Mouse (Mus musculus) adipocyte (in vitro differentiated cells): ENCODE data around the gene Sohlh1.
"Not testable (repeated sequence)": the region's sequence is repeated elsewhere in the genome, so short reads cannot be mapped to it uniquely, and the experiment has no call there.

ENCODE experiments used
- DNase-seq: peaks from one replicate; pipeline ENCODE4 v3.0.0-alpha.2; 2016; ENCODE audit warnings: low spot score

Sohlh1 gene

DNA sequence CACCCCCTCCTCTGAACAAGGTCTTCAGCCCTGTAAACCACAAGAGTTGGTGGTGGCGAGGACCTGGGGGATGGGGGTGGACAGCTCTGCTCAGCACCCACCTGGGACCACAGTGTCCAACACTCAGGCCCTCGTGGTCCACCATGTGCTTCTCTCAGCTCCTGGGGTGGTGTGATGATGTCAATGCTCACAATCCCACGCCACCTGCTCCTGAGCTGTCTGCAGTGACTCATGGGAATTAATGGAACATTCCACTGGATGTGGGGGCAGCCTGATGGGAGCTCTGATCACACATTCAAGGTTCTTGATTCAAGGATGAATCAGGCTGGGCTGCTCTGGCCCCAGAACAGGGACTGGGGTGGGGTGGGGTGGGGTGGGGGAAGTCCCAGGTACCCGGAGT is 4.9 kb downstream of the Sohlh1 start:
- no peak for DNase-seq

DNA sequence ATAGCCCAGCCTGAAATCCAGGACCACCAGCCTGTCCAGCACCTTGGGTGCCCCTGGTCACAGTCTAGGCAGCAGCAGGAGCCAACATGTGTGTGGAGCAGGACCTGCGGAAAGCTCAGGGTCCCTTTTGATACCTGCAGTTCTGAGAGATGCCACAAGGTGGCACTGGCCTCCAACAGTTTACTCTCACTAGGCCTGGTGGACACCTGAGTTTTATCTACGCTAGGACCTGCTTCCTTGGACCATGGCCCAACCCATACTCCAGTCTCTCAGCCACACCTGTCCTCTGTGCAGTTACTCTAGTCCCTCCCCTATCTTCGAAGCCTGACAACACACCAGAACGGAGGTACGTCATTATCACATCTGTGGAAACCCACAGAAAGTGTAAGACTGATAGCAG is 10.8 kb downstream of the Sohlh1 start:
- DNase-seq = peak; percentile 74

DNA sequence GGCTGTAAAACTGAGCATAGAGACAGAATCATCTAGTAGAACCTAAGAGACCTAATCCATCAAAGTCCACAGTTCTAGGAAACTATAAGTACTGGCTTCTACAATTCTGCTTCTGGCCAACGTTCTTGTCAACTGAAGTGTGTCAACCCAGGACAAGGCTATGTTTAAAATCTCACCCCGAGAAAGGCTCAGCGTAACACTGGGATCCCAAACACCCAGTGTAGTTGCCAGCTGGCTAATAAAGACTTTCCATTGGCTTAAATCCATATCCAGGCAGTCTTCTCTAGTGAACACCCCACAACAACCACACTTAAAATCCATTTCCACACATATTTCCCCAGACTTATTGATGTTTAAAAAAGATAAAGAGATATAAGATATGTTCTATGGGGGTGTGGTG is 16.3 kb downstream of the Sohlh1 start:
- DNase-seq = peak; percentile 58

DNA sequence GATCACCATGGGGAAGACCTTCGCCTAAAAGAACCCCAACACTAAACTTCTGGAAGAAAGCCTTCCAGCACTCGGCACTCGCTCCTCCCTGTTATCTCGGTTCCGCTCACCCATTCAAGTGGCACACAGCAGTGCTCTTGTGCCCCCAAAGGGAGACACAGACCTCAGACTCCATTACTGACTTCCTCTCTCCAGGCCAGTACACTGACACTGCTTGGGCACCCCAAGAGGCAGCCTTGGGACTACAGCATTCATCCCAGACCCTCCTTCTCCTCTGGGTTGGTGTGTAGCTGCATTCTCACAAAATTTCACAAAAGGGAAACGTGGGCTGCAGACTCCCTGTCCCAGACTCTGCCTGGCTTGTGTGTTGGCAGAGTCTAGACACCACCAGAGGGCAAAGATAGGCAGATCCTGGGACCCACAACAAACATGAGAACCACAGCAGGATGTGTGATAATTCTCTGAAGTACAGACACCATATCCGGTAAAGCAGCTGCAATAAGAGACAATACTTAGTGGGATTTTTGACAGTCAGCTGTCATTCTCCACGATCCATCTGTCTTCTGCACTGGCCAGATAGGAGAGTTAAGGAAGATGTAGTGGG is 18.6 kb downstream of the Sohlh1 start:
- no peak for DNase-seq

DNA sequence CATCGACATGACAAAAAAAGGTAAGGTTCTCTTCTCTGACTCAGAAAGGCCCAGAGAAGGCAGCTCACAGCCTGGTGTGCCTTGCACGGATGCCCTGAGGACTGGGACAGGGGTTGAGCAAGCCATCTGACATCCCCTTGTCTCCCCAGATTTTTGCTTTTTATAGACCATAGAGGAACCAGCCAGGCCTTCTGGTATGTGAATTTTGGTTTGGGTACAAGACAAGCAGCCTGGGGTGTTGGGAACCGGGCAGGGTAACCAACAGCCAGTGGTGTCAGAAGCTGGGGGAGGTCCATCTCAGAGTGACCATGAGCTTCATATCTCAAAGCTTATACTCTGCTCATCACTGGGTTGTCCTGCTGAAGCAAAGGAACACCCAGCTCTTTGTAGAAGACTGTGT is 22.3 kb downstream of the Sohlh1 start:
- DNase-seq = no peak

DNA sequence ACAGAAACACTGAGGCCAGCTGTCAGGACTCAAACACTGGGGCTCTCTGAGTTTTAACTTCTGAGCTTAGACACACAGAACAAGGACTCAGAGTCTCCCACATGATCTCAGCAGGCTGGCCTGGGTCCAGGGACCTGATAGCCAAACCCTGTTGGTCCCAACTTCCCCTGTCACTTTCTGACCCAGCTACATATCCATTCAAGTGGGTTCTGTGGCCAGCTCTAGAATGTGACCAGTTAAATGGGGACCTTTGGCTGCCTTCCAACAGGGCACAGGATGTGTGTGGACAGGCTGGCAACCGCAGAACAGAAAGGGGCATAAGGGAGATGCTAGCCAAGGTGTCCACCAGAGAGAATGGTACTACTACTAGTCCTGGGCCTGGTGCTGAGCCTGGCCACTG is 24.2 kb downstream of the Sohlh1 start, which contains the start of gene Lcn9:
Lcn9 (plus strand) TSS at position 348 of the 400 bp plus-strand sequence.
- no peak for DNase-seq

DNA sequence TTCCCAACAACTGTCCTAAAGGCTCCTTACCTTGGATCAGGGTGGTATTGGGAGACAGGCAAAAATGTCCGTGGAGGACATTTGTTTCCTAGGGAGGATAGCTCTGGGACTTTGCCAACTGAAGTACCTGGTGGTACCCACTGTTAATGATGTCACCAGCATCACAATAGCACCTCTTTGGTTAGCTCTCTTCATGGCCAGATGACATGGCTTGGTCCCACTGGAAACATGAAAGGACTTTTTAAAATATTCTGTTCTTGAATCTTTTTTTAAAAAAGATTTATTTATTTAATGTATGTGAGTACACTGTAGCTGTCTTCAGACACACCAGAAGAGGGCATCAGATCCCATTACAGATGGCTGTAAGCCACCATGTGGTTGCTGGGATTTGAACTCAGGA is 31.3 kb downstream of the Sohlh1 start, which contains the start of gene Glt6d1:
Glt6d1 (minus strand) TSS at position 101 of the 400 bp plus-strand sequence.
- not testable (repeated sequence) for DNase-seq

DNA sequence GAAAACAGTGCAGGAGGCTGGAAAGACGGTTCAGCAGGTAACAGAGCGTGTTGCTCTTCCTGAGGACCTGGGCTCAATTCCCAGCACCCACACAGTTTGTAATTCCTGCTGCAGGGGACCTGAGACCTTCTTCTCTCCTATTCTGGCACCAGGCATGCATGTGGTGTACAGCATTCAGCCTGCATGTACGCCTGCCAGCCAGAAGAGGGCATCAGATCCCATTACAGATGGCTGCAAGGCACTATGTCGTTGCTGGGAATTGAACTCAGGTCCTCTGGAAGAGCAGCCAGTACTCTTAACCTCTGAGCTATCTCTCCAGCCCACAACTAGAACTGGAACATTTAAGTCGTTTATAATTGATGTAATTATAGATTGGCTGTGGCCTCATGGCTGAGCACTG is 33.7 kb downstream of the Sohlh1 start:
- no peak for DNase-seq

DNA sequence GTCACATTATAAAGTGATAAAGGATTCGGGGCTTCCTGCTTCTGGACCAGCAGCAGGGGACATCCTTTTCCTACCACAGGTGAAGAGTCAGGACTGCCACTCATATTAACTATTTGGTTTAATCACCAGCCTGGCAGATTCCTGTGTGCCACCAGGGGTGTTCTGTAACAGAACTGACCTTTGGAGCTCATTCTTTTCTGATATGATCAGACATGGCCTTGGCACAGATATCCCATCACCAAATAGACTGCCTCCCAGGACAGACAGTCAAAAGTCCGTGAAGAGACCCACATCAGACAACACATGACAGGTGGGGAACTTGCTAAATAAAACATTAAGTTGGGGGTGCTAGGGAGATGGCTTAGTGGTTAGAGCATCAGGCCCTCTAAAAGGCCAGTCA is 35.3 kb downstream of the Sohlh1 start:
- DNase-seq = no peak

DNA sequence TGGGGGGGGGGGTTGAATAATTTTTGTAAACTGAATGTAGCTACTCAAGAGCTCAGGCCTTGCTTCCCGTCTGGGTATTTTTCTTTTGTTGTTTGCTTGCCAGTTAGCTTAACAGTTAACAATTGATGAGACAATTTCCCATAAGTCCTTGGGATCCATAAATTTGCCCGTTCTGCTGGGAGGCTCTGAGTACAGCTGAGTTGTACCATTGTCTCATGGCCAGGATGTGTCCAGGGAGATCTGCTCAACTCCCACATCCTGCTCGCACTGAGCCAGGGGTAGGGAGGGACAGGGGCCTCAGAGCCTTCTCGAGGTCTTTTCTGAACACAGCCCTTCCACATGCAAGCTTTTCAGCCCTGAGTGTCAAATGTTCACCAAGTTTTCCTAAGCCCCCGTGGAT is 49.0 kb downstream of the Sohlh1 start:
- DNase-seq = no peak

DNA sequence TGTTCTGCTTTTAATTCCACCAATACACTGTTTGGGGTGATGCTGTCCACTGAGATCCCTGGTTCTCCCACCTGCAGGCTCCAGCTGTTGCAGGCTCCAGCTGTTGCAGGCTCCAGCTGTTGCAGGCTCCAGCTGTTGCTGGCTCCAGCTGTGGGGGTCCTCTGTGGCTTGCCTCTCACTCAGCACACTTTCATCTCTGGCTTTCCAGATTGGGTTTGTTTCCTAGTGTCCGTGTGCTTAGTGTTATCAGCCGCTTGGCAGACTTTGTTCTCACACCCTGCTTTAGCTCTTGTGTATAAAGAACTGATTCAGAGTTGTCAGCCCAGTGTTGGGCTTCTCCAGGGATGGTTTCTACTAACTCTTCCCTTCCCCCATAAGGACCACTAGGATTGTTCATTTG is 49.4 kb downstream of the Sohlh1 start:
- no peak for DNase-seq
